Mouse (Mus musculus) kidney, adult 11 months (tissue): Measurements from ENCODE around the gene Crygd.
"Not testable (repeated sequence)": the region's sequence is repeated elsewhere in the genome, so short reads cannot be mapped to it uniquely, and the experiment has no call there.

Experiments used
- DNase-seq: peaks from one replicate; pipeline ENCODE4 v3.0.0; 2022

Crygd gene

GRCm38 (mm10) chr1:65063352-65063751, at the start of gene Crygd:
TSS of gene Crygd (minus strand) at chr1:65063452.
- DNase-seq: no peak

- DNase-seq: peak; percentile 45
Observed at GRCm38 (mm10) chr1:65112807-65113196, 49.5 kb upstream of the Crygd start.

GRCm38 (mm10) chr1:65112031-65112806, 49.0 kb upstream of the Crygd start:
- DNase-seq: peak; percentile 55

- no peak for DNase-seq
Observed at GRCm38 (mm10) chr1:65109756-65110435, 46.6 kb upstream of the Crygd start.

- DNase-seq: no peak
Observed at GRCm38 (mm10) chr1:65109196-65109595, 45.9 kb upstream of the Crygd start.

- no peak for DNase-seq
Observed at GRCm38 (mm10) chr1:65107654-65108279, 44.5 kb upstream of the Crygd start.

GRCm38 (mm10) chr1:65103273-65103672, 40.0 kb upstream of the Crygd start, which contains the start of gene Cryga:
TSS of gene Cryga (minus strand) at chr1:65103373.
- no peak for DNase-seq

- DNase-seq: no peak
Observed at GRCm38 (mm10) chr1:65096953-65097352, 33.7 kb upstream of the Crygd start.

- no peak for DNase-seq
Observed at GRCm38 (mm10) chr1:65091566-65091965, 28.3 kb upstream of the Crygd start.

- no peak for DNase-seq
Observed at GRCm38 (mm10) chr1:65090370-65090769, 27.1 kb upstream of the Crygd start.

- no peak for DNase-seq
Observed at GRCm38 (mm10) chr1:65088567-65089356, 25.5 kb upstream of the Crygd start.

GRCm38 (mm10) chr1:65082188-65082587, 18.9 kb upstream of the Crygd start, which contains the start of gene Crygb:
TSS of gene Crygb (minus strand) at chr1:65082288.
- DNase-seq: no peak

- no peak for DNase-seq
Observed at GRCm38 (mm10) chr1:65075607-65076006, 12.4 kb upstream of the Crygd start.

GRCm38 (mm10) chr1:65073589-65073988, 10.3 kb upstream of the Crygd start, which contains the start of gene Crygc:
TSS of gene Crygc (minus strand) at chr1:65073689.
- no peak for DNase-seq

- no peak for DNase-seq
Observed at GRCm38 (mm10) chr1:65067842-65068241, 4.6 kb upstream of the Crygd start.

- DNase-seq: no peak
Observed at GRCm38 (mm10) chr1:65064201-65064600, 949 bp upstream of the Crygd start.

GRCm38 (mm10) chr1:65052140-65052539, 11.1 kb downstream of the Crygd start:
- no peak for DNase-seq

GRCm38 (mm10) chr1:65051696-65052095, 11.6 kb downstream of the Crygd start:
- no peak for DNase-seq

- not testable (repeated sequence) for DNase-seq
Observed at GRCm38 (mm10) chr1:65050952-65051351, 12.3 kb downstream of the Crygd start, which contains the start of gene Cryge. TSS of gene Cryge (minus strand) at chr1:65051149.

- peak; percentile 37 for DNase-seq
Observed at GRCm38 (mm10) chr1:65048781-65049180, 14.5 kb downstream of the Crygd start.

GRCm38 (mm10) chr1:65046401-65047109, 16.7 kb downstream of the Crygd start:
- DNase-seq: no peak

- DNase-seq: no peak
Observed at GRCm38 (mm10) chr1:65043433-65043832, 19.8 kb downstream of the Crygd start.
